Mouse (Mus musculus): ENCODE results near the gene Nbl1.

DNA sequence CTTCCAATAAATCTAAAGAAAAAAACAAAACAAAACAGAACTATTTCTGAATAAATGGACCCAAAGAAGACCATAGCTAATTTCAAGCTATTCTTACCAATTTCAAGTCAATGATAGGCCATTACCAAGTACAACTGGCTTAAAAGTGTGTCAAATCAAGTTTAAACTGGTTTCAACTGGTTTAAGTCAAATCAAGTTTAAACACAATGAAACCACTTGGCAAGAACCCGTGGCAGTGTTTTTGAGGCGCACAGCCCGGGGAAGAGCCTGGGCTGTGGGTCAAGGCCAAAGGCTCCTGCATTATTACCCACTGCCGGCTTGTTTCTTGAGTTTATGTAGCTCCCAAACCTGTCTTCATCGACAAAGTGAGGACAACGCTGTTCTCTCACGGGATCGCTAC, 7.5 kb upstream of the Nbl1 start:
- TF ChIP-seq TAL1 (IDR thresholded peaks at IDR 0.05; ENCODE audit: low read length) (no peak), GATA1 (IDR thresholded peaks at IDR 0.05; ENCODE audit: low read length) (no peak)
